Mouse (Mus musculus) brain, embryonic 18.5 days (tissue): ENCODE data around the gene Mis12.

Experiments used
- DNase-seq: peaks from one replicate; pipeline ENCODE4 v3.0.0-alpha.2; 2012; ENCODE audit warnings: low read depth, low spot score

Gene Mis12

DNA sequence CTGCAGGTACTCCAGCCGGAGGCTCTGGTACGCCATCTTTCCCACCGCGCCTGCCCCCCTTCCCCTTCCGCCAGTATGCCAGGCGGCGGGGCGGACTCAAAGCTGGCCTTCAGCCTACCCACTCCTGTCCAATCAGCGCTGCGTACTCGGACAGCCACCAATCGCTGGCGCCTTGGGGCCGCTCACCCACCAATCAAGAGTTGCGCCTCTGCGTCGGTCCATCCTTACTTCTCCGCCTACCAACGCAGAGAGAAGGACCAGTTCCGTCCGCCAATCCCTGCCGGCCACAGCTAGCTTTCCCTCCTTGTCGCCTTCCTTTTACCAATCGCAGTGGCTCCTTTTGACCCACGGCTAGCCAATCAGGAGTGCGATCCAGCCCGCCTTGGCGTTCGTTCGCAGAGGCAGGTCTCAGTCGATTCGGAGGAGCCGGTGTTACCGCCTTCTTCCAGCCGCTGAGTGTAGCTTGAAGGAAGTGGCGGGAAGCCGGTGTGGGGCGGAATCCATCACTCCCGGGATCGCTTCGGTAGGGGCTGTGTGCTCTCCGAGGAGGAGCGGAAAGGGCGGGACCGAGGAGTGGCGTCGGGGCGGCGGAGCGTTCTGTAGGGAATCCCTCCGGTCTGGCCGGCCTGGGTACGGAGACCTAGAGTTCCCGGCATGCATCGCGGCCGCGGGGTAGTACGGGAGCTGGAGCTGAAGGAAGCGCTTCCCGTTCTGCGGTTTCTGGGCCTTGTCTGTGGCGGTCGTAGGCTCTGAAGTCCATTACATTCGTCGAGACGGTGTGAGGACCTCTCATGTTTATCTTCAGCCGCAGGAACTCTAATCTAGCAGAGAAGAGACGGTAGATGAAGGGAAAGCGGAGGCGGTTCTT is at the start of gene Mis12, which contains the start of gene Derl2:
Gene Mis12 (plus strand): TSS at position 411 of the 868 bp plus-strand sequence.
Gene Derl2 (minus strand): TSS at position 641 of the 868 bp plus-strand sequence.
- DNase-seq = peak; percentile 99

DNA sequence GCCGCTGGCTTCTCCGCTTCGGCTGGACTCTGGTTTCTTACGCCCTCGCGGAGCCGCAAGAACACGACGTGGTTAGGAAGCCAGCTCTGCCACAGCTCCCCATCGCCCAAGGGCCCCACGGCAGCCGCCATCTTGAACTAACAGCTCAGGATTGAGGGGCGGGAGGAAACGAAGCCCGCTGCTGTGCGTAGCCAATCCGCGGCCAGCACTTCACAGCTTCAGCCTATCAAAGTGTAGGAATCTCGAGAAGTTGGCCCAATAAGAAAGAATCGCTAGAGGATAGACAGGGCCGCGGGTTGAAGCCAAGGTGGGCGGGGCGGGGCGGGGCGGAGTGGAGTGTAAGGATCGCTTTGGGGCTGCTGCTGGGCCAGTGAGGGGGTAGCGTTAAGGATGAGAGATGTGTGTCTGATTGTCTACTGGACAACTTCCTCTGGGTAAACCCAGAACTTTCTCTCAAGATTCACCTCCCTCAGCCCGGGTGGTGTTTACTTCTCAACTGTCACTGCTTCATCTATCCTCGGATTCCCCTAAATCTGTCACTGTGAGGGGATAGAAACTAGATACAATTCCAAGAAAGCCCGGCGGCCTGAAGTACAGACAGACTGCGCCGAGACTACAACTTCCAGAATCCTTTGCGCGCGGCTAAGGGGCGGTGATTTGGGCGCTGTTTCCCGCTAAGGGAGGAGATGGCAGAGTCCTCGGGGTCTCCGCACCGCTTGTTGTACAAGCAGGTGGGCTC is 49.4 kb upstream of the Mis12 start, which contains the start of the genes Nup88 and Rpain:
Gene Nup88 (minus strand): TSS at position 153 of the 739 bp plus-strand sequence.
Gene Rpain (plus strand): TSS at position 393 of the 739 bp plus-strand sequence.
- DNase-seq = peak; percentile 97

DNA sequence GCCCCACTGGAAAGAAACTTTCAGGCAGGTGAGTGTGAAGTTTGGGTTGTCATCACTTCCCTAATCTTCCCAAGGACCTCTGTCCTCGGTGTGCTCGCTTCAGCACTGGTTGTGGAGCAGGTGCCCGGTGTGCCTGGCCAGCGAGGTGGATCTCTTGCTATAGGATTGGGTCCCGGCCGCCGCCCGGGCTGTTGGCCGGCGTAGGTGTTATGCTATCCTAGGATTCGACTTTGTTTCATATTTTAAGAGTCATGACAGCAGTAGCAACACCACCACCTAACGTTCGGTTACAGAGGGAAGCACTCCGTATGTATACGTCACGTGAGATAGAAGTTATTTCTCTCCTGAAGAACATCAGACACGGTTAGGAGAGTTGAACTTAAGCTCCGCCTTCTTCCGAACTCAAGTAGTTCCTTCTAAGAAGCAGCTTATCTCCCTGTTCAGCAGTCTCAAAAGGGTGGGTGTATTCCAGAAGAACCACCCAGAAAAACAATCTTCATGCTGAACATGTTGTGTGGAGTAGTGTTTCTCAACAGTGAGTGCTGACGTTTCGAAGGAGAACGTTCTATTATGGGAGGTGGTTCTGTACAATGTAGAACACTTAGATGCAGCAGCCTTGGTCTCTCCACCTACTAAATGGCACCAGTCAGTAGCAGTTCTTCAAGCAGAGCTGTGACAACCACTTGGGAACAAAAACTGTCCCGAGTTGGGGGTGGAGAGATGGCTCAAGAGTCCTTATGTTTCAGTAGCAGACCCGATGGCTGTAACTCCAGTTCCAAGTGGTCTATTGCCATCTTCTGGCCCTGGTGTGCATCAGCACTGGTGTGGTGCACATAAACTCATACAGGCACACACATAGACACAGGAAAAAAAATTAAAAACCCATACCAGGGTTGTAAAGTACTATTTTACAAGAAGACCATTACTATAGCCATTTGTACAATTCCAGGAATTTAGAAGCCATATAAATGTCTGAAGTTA is 48.6 kb upstream of the Mis12 start:
- no peak for DNase-seq

DNA sequence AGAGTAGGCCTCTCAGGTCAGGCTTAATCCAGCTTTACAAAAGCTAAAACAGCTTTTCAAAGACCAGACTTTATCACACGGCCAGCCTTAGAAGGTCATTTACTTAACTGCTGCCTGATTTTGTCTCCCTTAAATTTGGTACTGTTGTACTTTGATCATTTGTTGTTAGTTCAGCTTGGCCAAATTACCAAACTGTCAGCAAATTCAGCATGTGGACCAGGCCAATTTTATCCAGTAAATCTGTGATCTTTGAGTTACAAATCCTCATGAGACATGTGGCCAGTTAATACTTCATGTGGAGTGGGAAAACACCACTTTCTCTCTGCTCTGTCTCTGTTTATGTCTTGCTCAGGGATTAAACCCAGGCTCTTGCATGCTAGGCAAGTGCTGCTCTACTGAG is 46.8 kb upstream of the Mis12 start:
- no peak for DNase-seq

DNA sequence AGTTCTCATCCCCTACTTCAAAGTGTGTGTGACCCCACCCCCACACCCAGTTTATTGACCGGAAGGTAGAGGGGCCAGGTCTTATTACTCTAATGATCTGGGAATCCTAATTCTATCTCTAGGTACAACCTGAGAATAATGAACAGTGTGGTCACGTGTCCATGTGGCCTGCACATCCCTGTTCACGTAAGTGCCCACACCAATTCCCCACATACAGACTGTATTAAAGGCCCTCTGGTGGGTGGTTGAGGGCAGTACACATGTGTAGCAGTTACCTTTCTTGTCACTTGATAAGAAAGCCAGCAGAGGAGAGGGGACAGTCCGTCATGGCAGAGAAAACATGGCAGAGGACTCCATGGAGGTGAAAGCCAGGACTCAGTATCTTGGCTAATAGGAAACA is 45.5 kb upstream of the Mis12 start:
- DNase-seq = no peak

DNA sequence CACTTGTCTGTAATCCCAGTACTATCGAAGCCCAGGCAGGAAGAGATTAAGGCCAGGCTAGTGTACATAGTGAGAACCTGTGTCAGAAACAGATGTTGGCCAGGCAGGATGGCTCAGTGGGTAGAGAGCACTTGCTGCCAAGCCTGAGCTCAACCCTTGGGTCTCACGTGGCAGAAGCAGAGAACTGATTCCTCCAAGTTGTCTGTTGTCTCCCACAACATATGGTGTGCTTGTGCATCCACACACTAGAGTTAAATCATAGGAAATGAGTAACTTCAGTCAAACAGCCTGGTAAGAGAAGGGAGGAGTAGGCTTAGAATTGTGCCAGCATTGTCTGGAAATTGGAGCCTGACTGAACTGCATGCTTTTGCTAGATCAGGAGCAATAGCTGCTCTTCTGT is 44.2 kb upstream of the Mis12 start:
- DNase-seq = no peak

DNA sequence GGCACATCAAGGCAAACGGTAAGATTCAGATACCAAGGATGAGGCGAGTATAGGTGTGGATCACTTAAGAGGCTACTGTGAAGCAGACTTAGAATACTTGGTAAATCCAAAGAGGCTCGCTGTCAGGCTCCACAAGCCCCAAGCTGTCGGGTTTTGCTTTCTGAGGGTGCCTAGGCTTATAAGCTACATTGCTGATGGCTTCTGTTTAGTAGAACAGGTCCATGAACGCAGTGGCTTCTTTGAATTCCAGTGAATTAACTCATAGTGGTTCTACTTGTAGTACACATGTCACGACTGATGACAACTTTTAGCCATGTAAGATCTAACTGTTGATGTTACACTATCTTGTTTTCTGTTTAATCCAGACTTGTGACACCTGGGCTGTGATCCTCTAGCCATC is 42.1 kb upstream of the Mis12 start:
- no peak for DNase-seq

DNA sequence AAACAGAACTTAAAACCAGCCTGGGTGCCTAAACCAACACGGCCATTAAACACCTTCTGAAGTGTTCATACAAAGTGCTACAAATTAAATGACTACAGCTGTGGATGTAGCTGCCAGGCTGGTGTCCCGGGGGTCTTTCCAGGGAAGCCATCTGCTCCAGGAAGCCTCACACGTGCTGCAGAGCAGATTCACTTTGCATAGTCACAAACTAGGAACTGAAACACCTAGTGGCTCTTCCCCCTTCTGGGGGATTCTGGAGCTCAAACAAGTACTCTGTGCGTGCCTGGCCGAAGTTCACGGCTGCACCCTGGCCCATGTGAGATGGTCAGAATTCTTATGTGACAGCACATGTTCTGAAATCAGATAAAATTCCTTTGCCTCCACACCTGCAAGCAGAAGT is 39.2 kb upstream of the Mis12 start:
- no peak for DNase-seq

DNA sequence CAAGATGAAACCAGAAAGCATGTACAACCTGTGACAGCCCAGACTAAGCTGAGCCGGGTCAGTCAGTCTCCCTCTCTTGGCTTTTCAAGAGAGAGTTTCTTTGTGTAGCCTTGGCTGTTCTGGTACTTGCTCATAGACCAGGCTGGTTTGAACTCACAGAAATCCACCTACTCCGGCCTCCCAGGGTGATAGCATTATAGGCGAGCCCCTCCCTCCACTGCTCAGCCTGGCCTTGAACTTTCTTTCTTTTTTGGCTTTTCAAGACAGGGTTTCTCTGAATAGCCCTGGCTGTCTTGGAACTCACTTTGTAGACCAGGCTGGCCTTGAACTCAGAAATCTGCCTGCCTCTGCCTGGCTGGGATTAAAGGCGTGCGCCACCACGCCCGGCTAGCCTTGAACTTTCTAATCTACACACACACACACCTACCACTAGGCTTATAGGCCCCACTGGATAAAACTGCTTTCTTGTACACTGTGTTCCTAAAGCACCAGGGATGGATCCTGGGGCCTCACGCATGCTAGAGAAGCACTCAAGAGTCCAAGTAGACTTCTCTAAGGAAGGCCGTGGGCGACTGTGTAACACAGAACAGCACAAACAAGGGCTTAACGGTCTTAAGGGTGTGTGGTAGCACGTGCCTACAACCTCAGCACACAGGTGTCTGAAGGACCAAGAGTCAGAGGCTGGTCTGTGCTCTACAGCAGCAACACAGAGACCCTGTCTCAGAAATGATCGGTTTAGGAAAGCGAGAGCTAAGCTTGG is 38.5 kb upstream of the Mis12 start:
- DNase-seq = no peak

DNA sequence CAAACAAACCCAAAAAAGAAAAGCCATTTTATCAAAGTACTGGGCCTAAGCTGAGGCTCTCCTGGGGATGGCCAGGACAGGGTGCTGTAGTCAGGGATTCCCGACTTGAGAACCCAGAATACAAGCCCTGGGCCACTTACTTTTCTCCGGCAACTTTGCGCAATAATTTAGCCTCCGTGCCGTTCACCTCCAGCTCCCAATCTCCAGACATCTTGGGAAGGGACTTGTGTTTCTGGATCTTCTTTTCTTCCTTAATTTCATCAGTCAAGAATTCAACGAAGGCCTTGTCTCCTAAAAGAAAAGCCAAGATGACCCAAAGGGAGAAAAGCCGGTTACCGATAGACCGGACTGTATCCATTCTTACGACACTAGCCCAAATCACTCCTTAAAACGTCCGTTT is 37.4 kb upstream of the Mis12 start:
- DNase-seq = no peak

DNA sequence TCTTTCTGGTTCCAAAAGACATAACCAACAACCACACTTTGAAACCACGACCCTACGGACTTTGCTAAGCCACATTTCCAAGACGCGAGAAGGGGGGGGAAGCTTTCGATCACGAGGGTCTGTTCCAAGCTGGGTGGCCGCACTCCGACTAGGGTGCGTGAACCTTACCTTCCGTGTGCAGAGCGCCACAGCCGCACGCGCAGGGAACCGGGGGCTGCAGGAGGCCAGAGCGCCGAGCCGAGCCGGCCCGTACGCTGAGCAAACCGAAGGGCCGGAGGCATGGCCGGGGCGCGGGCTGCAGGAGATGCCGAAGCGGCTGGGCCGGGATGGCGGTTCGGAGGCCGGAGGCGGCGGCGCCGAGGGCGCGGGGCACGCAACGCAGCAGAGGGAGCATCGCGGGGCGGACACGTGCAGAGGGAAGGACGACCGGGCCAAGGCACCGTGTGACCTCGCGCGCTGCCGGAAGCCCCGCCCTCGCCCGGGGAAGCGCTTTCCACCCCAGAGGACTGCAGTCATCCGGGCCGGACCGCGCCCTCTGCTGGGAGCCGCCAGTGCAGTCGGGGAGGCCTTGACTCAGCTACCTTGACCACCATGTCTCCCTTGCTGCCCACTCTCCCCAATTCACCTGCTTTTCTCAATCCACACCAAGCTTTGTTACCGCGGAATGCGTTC is 36.7 kb upstream of the Mis12 start, which contains the start of gene C1qbp:
Gene C1qbp (minus strand): TSS at position 470 of the 672 bp plus-strand sequence.
- peak; percentile 66 for DNase-seq

DNA sequence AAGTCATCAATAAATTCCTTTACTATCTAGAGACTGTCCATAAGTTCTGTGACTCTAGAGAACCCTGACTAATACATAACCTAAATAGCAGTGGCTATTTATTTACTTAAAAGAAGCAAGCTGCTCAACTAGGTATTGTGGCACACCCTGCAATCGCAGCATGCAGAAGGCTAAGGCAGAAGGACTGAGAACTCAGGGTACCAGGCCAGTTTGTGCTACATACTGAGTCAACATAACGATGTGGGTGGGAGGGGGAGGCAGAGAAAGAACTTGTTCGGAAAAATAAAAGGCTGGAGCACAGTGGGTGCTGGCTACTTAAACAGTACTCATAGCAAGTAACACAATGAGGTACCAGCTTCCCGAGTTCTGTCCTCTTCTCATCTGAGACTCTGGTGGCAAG is 18.2 kb upstream of the Mis12 start:
- no peak for DNase-seq

DNA sequence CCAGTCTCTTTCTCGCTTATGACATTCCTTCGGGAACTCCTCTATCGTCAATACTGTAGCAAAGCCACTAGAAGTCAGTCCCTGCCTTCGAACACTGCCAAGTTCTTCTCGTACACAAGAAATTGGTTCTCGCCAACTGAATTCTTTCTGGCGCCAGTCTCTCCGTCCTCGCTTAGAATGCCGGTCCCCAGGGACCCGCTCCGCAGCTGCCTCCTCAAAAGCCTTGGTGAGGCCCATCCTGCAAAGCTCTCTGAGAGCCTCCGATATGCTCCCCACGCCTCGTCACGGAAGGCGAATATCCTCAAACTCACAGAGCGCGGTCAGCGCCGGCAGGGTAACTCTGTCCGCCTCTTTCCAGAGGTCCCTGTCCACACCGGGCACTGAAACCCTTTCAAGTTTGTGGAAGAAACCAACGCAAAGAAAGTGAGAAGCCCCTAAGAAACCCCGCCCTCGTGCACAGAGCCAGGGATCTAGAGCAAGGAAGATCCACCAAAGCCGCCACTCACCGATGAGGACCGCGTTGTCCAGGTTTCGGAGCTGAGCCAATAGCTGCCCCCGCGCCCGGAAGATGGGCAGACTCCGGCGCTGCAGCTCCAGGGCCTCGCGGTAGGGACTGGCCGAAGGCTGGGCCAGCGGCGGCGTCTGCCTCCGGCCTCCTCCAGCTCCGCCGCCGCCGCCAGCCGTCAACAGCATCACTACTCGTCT is 15.6 kb upstream of the Mis12 start:
- no peak for DNase-seq

DNA sequence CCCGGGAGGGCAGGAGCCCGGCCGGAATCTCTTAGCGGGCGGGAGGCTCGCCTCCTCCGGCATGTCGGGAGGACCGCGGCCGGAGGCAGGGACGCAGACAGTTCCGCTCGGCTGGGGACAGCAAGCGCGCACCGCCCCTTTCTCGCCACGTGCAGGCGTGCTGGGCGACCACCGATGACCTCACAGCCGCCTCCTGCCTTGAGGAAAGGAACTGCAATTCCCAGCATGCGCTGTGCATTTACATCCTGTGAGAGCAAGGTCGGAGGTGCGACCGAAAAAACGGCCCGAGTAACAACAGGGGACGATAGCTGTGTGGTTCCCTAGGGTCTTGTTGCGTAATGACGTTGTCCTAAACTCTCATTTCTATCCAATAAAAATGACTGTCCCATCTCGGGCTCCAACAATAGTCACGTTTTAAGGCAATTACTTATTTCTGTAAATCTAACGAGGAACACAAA is 15.1 kb upstream of the Mis12 start, which contains the start of gene Dhx33:
Gene Dhx33 (minus strand): TSS at position 122 of the 458 bp plus-strand sequence.
- DNase-seq = peak; percentile 97

DNA sequence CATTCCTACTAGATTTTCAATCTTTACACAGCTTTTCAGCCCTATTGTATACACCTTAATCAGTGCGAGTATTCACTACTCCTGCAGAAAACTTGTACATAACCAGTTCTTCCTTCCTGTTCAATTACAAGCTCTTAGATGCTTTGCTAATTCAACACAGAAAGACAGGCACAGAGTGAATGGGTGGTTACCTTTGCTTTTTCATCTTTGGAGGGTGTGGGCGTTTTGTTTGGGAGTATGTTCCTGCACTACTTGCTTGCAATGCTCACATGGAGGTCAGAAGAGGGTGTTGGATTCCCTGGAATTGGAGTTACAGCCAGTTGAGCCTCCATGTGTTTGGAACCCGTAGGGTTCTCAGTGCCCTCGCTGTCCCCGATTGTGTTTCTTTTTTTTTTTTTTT is 14.4 kb upstream of the Mis12 start:
- no peak for DNase-seq

DNA sequence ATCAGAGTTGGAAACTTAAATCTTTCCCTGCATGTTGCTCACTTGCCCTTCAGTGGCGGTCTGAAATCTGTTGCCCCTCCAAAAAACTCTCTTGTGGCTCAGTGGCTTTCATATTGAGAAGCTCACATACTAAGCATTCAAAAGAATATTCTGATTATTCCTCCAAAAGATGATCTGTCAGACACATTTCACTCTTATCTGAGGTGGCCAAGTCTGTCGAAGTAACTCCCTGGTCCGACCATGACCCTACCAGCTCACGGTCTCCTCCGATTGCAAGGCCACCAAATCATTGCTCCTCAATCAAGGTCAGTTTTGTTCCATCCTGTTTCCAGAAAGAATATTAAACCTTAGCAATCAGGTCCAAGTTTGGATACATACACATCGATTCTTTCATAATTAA is 12.4 kb upstream of the Mis12 start:
- no peak for DNase-seq

DNA sequence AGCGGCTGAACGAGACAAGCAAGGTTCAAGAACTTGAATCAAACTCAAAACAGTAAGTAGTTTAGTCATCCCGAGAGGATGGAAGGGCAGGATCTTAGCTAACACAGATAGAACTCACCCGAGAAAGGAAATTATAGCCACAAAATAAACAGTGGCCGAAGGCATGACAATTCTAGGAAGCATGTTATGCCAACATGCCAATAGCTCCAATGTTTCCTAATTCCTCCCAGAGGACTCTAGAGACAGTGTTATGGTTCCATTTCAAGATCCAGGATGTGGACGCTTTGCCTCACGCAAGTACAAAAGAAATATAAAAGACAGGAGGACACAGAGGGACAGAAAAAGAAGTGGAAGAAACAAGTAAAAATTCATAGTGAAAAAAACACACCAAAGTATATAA is 11.6 kb upstream of the Mis12 start:
- no peak for DNase-seq

DNA sequence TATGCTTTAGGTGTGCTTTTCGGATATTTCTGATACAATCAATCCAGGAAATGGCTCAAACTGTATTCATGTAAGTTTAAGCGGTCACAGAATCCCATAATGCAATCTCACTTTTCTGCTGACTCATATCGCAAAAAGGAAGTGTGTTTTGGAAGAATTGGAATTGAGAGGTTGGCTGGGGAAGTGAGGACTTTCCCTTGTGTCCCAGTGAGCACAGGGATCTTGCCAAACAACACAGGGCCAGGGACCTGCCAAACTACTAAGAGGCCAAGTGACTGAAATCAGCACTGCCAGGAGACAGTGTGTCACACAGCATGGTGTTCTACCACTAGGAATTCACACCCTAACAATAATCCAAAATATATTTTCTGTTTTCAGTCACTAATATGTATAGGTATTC is 11.1 kb upstream of the Mis12 start:
- DNase-seq = no peak

DNA sequence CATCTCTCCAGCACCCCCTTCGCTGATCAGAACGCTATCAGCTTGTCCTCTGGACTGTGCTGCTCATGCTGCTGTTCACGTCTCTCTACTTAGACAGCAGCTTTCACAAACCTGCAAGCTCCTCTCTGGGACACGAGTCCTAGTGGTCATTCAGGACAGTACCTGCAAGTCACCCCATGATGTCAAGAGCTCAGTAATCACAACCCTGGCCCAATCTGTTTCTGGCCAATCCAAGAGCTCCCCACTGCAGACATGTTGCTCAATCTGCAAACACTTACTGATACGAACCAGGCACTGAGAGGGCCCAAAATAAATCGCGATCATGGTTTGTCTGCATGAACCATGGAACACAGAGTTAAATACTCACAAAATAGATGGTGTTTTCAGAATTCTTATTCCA is 6.7 kb upstream of the Mis12 start:
- DNase-seq = no peak
